Mouse (Mus musculus) neural tube, embryonic 12.5 days (tissue): ENCODE results near the gene P3h3. TPM values are rescaled to one million over a fixed set of nuclear protein-coding genes. Genes with fewer than 3 reads are reported as not detected.
A peak's percentile ranks its signal among the peaks of the same experiment; 100 is the strongest.
"Not testable (repeated sequence)": the region's sequence is repeated elsewhere in the genome, so short reads cannot be mapped to it uniquely, and the experiment has no call there.

Experiments used
- ATAC-seq: fragments of 200-750 bp; cut with Nextera tagmentation; 2 replicates; pipeline ENCODE4 v1.8.0; 2017; ENCODE audit warnings: low read depth, mild to moderate bottlenecking, moderate TSS enrichment, moderate library complexity; ENCODE audit not compliant: low FRiP score
- H3K27ac ChIP-seq: fragments of 300-500 bp; sonication (generic); 2 replicates; pipeline ENCODE4 v1.5.1; 2016
- H3K27me3 ChIP-seq: fragments of 300-500 bp; sonication (generic); replicated peaks from 2 replicates; pipeline ENCODE4 v1.6.1; 2016; ENCODE audit warnings: mild to moderate bottlenecking
- H3K36me3 ChIP-seq: fragments of 300-500 bp; sonication (generic); 2 replicates; pipeline ENCODE4 v1.6.1; 2016; ENCODE audit warnings: mild to moderate bottlenecking
- H3K4me1 ChIP-seq: fragments of 300-500 bp; sonication (generic); 2 replicates; pipeline ENCODE4 v1.6.1; 2016
- H3K4me2 ChIP-seq: fragments of 300-500 bp; sonication (generic); replicated peaks from 2 replicates; pipeline ENCODE4 v1.6.1; 2016; ENCODE audit warnings: mild to moderate bottlenecking
- H3K4me3 ChIP-seq: fragments of 300-500 bp; sonication (generic); 2 replicates; pipeline ENCODE4 v1.5.1; 2016
- H3K9ac ChIP-seq: fragments of 300-500 bp; sonication (generic); 2 replicates; pipeline ENCODE4 v1.6.1; 2016; ENCODE audit warnings: mild to moderate bottlenecking
- H3K9me3 ChIP-seq: fragments of 300-500 bp; sonication (generic); 2 replicates; pipeline ENCODE4 v1.6.1; 2016; ENCODE audit warnings: mild to moderate bottlenecking
- WGBS: fragments of 180-500 bp; shearing (Covaris S2); methylation state at CpG from one replicate; pipeline ENCODE4 v1.1.7; 2016; 5-methylcytosine and 5-hydroxymethylcytosine counted together
- polyA plus RNA-seq: library from polyadenylated mRNA; unstranded; fragments of >200 nt; fragmentation: Nextera tagmentation; extraction: Ambion mirVana; gene quantifications from 2 replicates; pipeline ENCODE4 v1.2.1, GENCODE M21; 2016

The P3h3 gene
- 27.2 and 28.4 TPM in 2 replicates for polyA plus RNA-seq

DNA sequence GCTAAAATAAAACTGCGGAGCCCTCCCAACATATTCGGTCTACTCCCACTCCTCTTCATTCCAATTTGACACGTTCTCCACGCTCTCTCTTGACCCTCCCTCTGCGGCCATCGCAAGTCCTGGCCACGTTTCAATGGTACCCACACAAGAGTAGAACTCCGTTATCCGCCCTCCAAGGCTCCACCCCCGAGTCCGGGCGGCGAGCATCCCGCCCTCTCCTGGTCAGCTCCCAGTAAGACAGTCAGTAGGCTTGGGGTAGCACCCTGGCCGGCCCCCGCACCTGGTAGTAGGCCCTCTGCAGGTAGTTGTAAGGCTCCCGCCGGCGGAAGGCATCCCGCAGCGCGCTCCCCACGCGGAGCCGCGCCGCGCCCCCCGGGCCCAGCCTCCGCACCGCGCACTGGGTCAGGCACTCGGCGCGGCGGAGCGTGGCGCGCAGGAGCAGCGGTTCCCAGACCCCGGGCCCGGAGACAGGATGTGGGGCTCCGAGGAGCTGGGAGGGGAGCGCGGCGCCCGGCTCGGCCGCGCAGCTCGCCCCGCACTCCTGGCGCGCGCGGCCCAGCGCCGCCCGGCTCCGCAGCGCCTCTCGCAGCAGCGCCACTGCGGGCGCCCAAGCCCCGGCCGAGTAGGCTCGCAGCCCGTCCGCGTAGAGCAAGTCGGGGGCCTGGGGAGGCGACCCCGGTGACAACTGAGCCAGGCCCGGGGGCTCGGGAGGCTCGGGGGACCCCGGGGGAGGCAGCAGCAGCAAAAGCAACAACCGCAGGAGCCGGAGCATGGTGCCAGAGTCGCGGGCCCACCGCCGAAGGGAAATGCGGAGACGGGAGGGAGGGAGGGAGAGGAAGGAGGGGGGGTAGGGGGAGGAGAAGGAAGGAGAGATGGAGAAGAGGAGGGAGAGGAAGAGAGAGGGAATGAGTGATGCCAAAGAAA is at the start of gene P3h3:
TSS of gene P3h3 (minus strand) at position 837 of the 924 bp plus-strand sequence.
- Histone ChIP-seq H3K36me3 (peaks cover 8% of the 10 kb centered on the region; the same call in 1 of the 2 replicates), H3K9ac (peak within 1 kb of the TSS; percentile 94), H3K9me3 (no peaks in the 10 kb centered on the region), H3K27ac (peak within 1 kb of the TSS; percentile 95), H3K27me3 (no peaks in the 10 kb centered on the region), H3K4me2 (peak within 1 kb of the TSS; percentile 87), H3K4me3 (peak within 1 kb of the TSS; percentile 75), H3K4me1 (peaks cover 51% of the 10 kb centered on the region)
- under 1% methylated on average over 85 of the region's 86 CpGs for WGBS
- ATAC-seq: peak; percentile 88

DNA sequence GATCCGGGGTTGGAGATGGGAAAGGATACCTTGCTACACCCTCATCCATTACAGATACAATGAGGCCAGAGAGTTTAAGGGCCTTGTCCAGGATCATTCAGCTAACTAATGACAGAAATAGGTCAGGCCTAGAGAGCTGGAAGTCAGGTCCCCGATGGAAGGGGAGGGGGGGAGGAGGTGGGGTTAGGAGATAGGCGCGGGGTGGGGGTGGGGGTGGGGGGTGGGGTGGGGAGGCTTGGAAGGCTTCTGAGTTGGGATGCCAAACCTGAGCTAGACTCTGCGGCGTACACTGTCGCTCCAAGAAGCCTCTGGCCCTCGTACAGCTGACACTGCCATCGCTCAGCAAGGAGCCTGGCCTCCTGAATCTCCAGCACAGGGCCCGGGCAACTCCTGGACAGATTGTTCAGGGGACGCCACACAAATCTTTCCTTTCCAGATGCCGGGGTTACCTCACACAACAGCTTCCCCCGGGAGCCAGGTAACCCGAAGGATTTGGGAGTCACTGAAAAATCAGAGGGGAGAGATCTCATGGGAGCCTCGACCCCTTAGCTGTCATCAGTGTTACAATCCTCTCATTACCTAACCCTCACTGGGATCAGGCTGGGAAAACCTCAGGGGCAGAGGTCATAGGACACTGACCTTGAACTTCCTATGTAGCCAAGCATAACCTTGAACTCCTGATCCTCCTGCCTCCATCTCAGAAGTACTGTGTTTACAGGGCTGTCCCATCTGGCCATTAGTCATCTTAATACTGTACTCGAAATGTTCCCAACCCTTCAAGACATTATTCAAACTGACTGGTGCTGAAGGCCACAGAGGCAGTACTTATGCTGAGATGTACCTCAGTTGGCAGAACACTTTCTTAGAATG is 47.7 kb upstream of the P3h3 start:
- Histone ChIP-seq H3K36me3 (no peaks in the 10 kb centered on the region), H3K9me3 (no peaks in the 10 kb centered on the region), H3K4me2 (peak overlapping the region; percentile 68), H3K4me3 (peak overlapping the region; percentile 38; the same call in 1 of the 2 replicates), H3K27ac (peak overlapping the region; percentile 98), H3K4me1 (peaks cover 20% of the 10 kb centered on the region), H3K27me3 (peaks cover 13% of the 10 kb centered on the region), H3K9ac (peak overlapping the region; percentile 67)
- WGBS: 35% methylated on average over 14 of the region's 16 CpGs
- ATAC-seq: peak; percentile 4; the same call in 1 of the 2 replicates

DNA sequence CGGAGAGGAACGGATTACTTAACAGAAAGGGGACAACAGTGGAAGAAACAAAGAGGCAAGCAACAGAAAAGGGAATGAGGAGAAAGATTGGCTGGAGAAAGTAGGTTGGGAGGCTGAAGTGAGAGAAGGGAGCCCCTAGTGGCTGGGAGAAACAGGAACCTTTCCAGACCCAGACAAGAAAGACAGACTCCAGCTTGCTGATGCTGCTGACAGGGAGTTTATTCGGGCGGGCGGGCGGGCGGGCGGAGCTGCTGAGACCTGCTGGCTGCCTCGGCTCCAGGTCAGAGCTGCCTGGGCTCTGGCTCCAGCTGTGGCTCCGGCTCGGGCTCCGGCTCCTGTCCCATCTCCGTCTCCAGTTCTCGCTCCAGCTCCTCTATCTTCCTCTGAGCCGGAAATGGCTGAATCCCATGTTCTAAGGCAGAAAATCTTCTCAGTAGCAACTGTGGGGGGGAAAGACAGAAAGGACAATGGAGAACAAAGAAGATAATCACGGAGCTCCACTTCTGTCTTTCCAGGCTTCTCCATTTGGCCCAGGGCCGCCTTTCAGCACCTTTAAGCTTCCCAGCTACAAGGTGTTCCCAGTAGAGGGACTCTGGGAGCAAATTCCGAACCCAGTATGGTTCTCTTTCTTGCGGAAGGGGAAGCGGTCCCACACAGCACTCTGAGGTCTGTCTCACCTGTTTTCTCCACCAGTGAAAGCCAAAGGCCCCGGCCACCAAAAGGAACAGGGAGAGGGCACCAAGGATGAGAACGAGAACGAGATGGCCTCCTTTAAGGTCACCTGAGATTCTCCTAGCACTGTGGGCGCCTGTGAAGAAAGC is 46.8 kb upstream of the P3h3 start:
- WGBS: 8% methylated on average over 24 of the region's 24 CpGs
- Histone ChIP-seq H3K4me1 (peaks cover 12% of the 10 kb centered on the region), H3K9me3 (no peaks in the 10 kb centered on the region), H3K27me3 (peaks cover 6% of the 10 kb centered on the region; the same call in 1 of the 2 replicates), H3K4me3 (peak overlapping the region; percentile 38), H3K27ac (peak overlapping the region; percentile 98), H3K4me2 (peak overlapping the region; percentile 68), H3K36me3 (no peaks in the 10 kb centered on the region), H3K9ac (peak overlapping the region; percentile 67)
- peak; percentile 80 for ATAC-seq

DNA sequence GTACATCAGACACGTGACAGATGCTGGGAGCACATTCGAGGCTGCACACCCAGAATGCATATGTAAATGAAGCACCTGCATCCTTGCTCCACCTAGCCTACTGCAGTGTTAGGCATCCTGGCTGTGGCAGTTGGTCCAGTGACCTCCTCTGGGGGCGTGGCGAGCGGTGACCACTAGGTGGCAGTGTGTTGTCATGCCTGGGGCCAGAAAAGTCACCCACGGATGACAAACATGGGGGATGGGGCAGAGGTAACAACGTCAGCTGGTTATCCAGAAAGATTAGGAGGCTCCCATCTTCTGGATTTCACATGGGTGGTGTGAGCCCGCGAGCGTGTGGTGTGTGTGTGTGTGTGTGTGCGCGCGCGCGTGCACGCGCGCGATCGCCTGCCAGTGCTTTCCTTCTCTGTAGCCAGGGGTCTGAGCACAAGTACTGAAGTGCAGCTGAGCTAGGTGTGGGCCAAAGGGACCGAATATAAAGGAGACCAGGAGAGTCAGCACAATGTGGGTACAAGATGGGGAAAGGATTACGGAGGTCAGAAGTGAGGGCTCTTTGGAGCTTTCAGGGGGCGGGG is 46.1 kb upstream of the P3h3 start:
- ATAC-seq: peak; percentile 88
- under 1% methylated on average over 23 of the region's 23 CpGs for WGBS
- Histone ChIP-seq H3K4me2 (peak overlapping the region; percentile 68), H3K9me3 (no peaks in the 10 kb centered on the region), H3K27me3 (peaks cover 5% of the 10 kb centered on the region; the same call in 1 of the 2 replicates), H3K9ac (peak overlapping the region; percentile 67), H3K27ac (peak overlapping the region; percentile 98), H3K4me1 (peaks cover 12% of the 10 kb centered on the region), H3K36me3 (no peaks in the 10 kb centered on the region), H3K4me3 (peak overlapping the region; percentile 38)

DNA sequence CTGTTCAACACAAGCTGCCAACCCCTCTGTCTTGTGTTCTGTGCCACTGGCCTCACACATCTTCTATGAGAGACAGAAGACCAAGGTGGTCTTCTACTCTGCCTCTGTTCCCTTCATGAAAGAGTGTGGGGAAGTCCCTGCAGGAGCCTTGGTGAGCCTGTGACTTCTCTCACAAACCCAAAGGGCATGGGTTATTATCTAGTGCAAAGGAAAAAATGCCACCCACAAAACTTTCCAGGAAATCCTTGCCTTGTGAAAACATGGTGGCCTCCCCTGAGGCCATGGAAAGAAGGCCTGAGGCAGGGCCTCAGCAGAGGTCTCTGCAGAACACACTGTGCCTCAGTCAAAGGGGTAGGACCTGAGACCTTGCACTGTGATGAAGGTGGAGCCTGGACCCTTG is 44.3 kb upstream of the P3h3 start:
- H3K36me3 ChIP-seq: no peaks in the 10 kb centered on the region
- ATAC-seq: no peak
- H3K27ac ChIP-seq: no peak overlapping the region

DNA sequence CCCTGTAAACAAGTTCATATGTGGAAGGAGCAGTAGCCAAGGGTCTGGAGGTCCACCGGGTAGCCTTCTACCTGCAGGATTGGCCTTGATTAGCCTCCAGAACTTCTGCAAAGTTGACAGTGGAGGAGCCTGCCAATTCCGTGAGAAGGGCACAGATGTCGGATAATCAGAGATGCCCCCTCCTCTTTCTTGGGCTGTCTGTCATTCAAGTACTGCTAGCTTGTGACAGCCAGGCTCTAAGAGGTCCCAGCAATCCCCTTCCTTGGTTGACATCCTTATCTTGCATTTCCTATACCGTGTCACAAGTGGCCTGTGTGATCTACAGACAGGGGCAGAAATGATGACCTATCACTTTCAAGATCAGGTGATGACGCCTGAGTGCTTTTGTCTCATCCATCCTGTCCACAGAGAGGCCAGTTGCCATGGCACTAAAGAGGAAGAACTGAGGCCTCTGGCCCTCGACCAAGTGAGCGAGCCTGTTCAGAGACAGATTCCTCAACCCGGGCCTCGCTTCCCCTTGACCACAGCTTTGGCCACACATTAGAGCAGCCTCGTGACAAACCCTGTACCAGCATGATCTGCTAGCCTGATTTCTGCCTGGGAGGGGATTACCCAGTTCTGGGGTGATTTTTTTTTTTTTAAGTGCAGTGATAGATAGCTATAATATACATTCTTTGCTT is 43.4 kb upstream of the P3h3 start:
- H3K4me2 ChIP-seq: no peak overlapping the region
- H3K4me1 ChIP-seq: peaks cover 12% of the 10 kb centered on the region
- 67% methylated on average over 10 of the region's 10 CpGs for WGBS
- no peaks in the 10 kb centered on the region for H3K27me3 ChIP-seq
- H3K9ac ChIP-seq: no peak overlapping the region
- no peak overlapping the region for H3K4me3 ChIP-seq
- H3K9me3 ChIP-seq: no peaks in the 10 kb centered on the region
- no peak for ATAC-seq
- no peaks in the 10 kb centered on the region for H3K36me3 ChIP-seq
- H3K27ac ChIP-seq: no peak overlapping the region

More for the DNA sequence above, 44.3 kb upstream of the P3h3 start:
- no peak overlapping the region for H3K4me2 ChIP-seq
- H3K27me3 ChIP-seq: no peaks in the 10 kb centered on the region
- no peak overlapping the region for H3K9ac ChIP-seq
- peaks cover 12% of the 10 kb centered on the region for H3K4me1 ChIP-seq
- H3K4me3 ChIP-seq: no peak overlapping the region
- H3K9me3 ChIP-seq: no peaks in the 10 kb centered on the region

DNA sequence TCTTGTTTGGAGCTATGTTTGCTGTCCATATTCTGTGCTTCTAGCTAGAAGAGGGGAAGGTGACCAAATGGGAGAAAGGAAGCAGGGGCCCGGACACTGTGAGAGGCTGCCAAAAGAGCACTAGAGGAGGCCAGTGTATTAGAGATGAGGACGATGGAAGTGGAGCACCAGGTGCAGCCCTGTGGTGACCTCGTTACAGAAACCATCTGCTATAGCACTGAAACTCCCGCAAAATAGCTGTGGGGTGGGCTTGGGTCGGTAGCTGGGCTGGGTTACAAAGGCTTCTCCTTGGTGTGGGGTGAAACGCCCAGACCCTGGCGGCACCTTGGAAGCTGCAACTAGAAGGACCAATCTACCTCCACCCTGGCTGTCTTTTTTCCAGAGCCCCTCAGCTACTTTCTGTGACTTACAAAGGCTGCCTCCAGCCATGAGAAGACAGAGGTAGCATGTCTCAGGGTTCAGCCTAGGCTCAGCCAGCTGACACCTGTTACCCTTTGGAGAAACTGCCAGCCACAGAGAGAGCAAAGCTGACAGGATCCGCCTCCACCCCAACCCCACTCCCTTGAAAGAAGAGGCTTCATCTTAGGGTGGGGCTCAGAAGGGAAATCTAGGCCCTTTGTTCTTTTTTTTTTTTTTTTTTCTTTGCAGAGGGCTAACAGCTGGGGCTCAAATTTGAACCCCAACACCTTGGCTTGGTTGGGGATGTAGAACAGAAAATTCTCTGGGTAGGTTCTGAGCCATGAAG is 42.7 kb upstream of the P3h3 start:
- no peak overlapping the region for H3K4me3 ChIP-seq
- H3K9ac ChIP-seq: no peak overlapping the region
- H3K4me1 ChIP-seq: peaks cover 8% of the 10 kb centered on the region
- H3K27me3 ChIP-seq: no peaks in the 10 kb centered on the region
- H3K27ac ChIP-seq: no peak overlapping the region
- H3K9me3 ChIP-seq: no peaks in the 10 kb centered on the region
- H3K36me3 ChIP-seq: no peaks in the 10 kb centered on the region
- no peak for ATAC-seq
- 56% methylated on average over 8 of the region's 8 CpGs for WGBS
- no peak overlapping the region for H3K4me2 ChIP-seq

DNA sequence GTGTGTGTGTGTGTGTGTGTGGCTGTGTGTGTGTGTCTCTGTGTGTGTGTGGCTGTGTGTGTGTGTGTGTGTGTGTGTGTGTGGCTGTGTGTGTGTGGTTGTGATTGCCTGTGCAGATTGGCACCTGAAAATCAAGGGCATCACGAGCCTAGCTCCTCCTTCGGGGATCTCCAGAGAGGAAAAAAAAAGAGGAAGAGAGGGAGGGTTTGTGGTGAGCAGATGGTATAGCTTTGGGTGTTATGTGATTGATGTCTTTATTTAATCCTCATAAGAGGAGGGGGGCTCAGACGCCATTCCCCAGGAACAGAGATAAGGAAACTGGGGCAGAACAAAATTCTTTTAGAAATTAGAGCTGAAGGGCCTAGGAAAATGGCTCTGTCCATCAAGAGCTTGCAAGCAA is 40.8 kb upstream of the P3h3 start:
- no peaks in the 10 kb centered on the region for H3K4me1 ChIP-seq
- H3K4me3 ChIP-seq: no peak overlapping the region
- no peak overlapping the region for H3K27ac ChIP-seq
- no peak for ATAC-seq
- no peak overlapping the region for H3K9ac ChIP-seq
- H3K9me3 ChIP-seq: no peaks in the 10 kb centered on the region
- H3K4me2 ChIP-seq: no peak overlapping the region
- H3K27me3 ChIP-seq: no peaks in the 10 kb centered on the region
- WGBS: 51% methylated on average over 3 of the region's 3 CpGs
- H3K36me3 ChIP-seq: no peaks in the 10 kb centered on the region

DNA sequence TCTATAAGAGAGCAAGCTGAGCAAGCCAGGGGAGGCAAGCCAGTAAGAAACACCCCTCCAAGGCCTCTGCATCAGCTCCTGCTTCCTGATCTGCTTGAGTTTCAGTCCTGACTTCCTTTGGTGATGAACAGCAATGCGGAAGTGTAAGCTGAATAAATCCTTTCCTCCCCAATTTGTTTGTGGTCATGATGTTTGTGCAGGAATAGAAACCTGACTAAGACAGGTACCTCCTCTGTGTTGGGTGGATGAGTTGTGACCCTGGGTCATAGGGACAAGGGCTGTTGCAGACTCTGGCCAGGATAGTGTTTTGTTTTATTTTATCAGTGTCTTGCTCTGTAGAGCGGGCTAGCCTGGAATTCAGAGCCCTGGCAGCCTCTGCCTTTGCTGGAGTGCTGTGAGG is 36.6 kb upstream of the P3h3 start:
- H3K4me3 ChIP-seq, H3K4me2 ChIP-seq, H3K4me1 ChIP-seq, H3K9me3 ChIP-seq, H3K27ac ChIP-seq, H3K36me3 ChIP-seq, H3K27me3 ChIP-seq, ATAC-seq, H3K9ac ChIP-seq: not testable (repeated sequence)
- WGBS: 91% methylated on average over 2 of the region's 2 CpGs

DNA sequence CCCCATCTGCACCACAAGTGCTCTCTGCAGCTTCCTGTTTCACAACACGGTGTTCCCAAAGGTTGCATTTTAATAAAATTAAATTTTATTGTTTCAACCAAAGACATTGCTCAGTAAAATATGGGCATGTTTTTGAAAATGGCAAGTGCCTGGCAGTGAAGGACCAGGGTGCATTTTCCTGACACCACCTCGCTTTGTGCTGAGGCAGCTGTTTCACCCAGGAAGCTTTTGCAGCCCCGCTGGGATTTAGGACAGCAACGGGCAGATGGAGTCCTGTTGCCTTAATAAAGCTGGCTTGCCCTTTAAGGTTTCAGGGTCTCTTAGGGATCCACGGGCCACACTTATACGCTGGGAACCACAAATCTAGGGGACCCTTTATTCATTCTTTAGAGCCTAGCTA is 33.4 kb upstream of the P3h3 start:
- no peaks in the 10 kb centered on the region for H3K36me3 ChIP-seq
- no peak overlapping the region for H3K9ac ChIP-seq
- WGBS: 58% methylated on average over 6 of the region's 6 CpGs
- H3K4me2 ChIP-seq: no peak overlapping the region
- no peak overlapping the region for H3K27ac ChIP-seq
- H3K4me1 ChIP-seq: no peaks in the 10 kb centered on the region
- H3K4me3 ChIP-seq: no peak overlapping the region
- ATAC-seq: no peak
- no peaks in the 10 kb centered on the region for H3K27me3 ChIP-seq
- H3K9me3 ChIP-seq: no peaks in the 10 kb centered on the region
